Mouse (Mus musculus) myocyte (in vitro differentiated cells): ENCODE data around the gene Letmd1.

Experiments
- CEBPB ChIP-seq: IDR thresholded peaks from 2 replicates; pipeline ENCODE4 v1.6.1; 2011; ENCODE audit warnings: mild to moderate bottlenecking, moderate library complexity; ENCODE audit not compliant: poor library complexity, insufficient read depth, severe bottlenecking
- E2F4 ChIP-seq: IDR thresholded peaks from one replicate; pipeline ENCODE4 v1.6.1; 2011; ENCODE audit warnings: mild to moderate bottlenecking, control low read depth, moderate library complexity; ENCODE audit not compliant: insufficient read depth
- MAX ChIP-seq: IDR thresholded peaks from one replicate; pipeline ENCODE4 v1.6.1; 2011; ENCODE audit warnings: low read depth, mild to moderate bottlenecking, control low read depth
- POLR2A ChIP-seq: IDR thresholded peaks from one replicate; pipeline ENCODE4 v1.6.1; 2011; ENCODE audit warnings: low read depth, mild to moderate bottlenecking, control low read depth, moderate library complexity; ENCODE audit not compliant: insufficient read length
- REST ChIP-seq: IDR thresholded peaks from one replicate; pipeline ENCODE4 v1.6.1; 2011; ENCODE audit warnings: mild to moderate bottlenecking, control low read depth, moderate library complexity; ENCODE audit not compliant: insufficient read depth, insufficient read length

GRCm38 (mm10) chr15:100457340-100457739, 11.5 kb upstream of the Letmd1 start:
- TF ChIP-seq E2F4, result no peak
- no peak for TF ChIP-seq MAX
- TF ChIP-seq POLR2A, result no peak
- TF ChIP-seq CEBPB, result no peak
- TF ChIP-seq REST, result no peak
